8 mouse cellular contexts compared by ENCODE assay signal in genomic region chr14:54603038-54603654, GRCm38 (mm10). TPM values are rescaled to one million over a fixed set of nuclear protein-coding genes. Genes with fewer than 3 reads are reported as not detected.
DNase-seq lines count a peak whose midpoint lies in the region; ATAC-seq and TF ChIP-seq lines count a peak whose summit lies in the region.

No protein-coding gene starts in this region.

- peak; percentile 96 for ATAC-seq in G1E (ENCODE audit: extremely low read depth, insufficient number of reproducible peaks, low FRiP score, poor library complexity, severe bottlenecking)
- peak; percentile 99 for ATAC-seq in forebrain, embryonic 16.5 days
- ATAC-seq in lung, embryonic 14.5 days (ENCODE audit: insufficient read depth): peak; percentile 99

- H3K9me3 ChIP-seq in G1E (replicated peaks): no peaks in the 10 kb centered on the region
- no peaks in the 10 kb centered on the region for H3K9me3 ChIP-seq in forebrain, embryonic 16.5 days (ENCODE audit: control insufficient read depth, low read length)
- H3K9me3 ChIP-seq in lung, embryonic 14.5 days (ENCODE audit: low read depth, low read length): no peaks in the 10 kb centered on the region

- intact Hi-C loops in heart, postnatal 36 days (cut with DNase I): loop anchor here (5.0 kb wide), 1 partner anchor 86 kb away; the partner anchor contains the start of gene Prmt5

- H3K9ac ChIP-seq in forebrain, embryonic 16.5 days (replicated peaks; ENCODE audit: low read depth, low read length): peak overlapping the region; percentile 91
- peak overlapping the region; percentile 86 for H3K9ac ChIP-seq in lung, embryonic 14.5 days

- H3K27ac ChIP-seq in forebrain, embryonic 16.5 days (ENCODE audit: low read length): peak overlapping the region; percentile 98
- H3K27ac ChIP-seq in layer of hippocampus, adult 2 months: peak overlapping the region; percentile 97
- peak overlapping the region; percentile 95 for H3K27ac ChIP-seq in lung, embryonic 14.5 days (ENCODE audit: low read depth)
- peak overlapping the region; percentile 94 for H3K27ac ChIP-seq in olfactory bulb, adult 2 months (ENCODE audit: insufficient read depth, low read depth, low read length)
- H3K27ac ChIP-seq in thymus, adult 2 months (ENCODE audit: control insufficient read depth, insufficient read depth, low read length): peak overlapping the region; percentile 64

- WGBS in forebrain, embryonic 16.5 days: under 1% methylated on average over 46 of the region's 46 CpGs
- under 1% methylated on average over 46 of the region's 46 CpGs for WGBS in lung, embryonic 14.5 days
- under 1% methylated on average over 46 of the region's 46 CpGs for WGBS in olfactory bulb, adult 2 months
- WGBS in thymus, adult 2 months: under 1% methylated on average over 46 of the region's 46 CpGs

- H3K36me3 ChIP-seq in G1E (replicated peaks): peaks cover 5% of the 10 kb centered on the region
- no peaks in the 10 kb centered on the region for H3K36me3 ChIP-seq in forebrain, embryonic 16.5 days (ENCODE audit: control insufficient read depth, insufficient read depth)
- H3K36me3 ChIP-seq in lung, embryonic 14.5 days (ENCODE audit: insufficient read depth): no peaks in the 10 kb centered on the region
- no peaks in the 10 kb centered on the region for H3K36me3 ChIP-seq in thymus, adult 2 months (ENCODE audit: control insufficient read depth, insufficient read depth, low read length)

- TF ChIP-seq CTCF in G1E (IDR thresholded peaks at IDR 0.05; ENCODE audit: low read depth, low read length): no peak
- 0 out of 2 replicates have a peak, but pooled peaks have one; percentile 17 for TF ChIP-seq CTCF in layer of hippocampus, adult 2 months (conservative IDR thresholded peaks at IDR 0.05)
- no peak for TF ChIP-seq CTCF in lung, embryonic 14.5 days (IDR thresholded peaks at IDR 0.05; ENCODE audit: low read depth)
- no peak for TF ChIP-seq CTCF in olfactory bulb, adult 2 months (IDR thresholded peaks at IDR 0.05; ENCODE audit: insufficient read depth, low read depth, low read length)
- TF ChIP-seq CTCF in thymus, adult 2 months (IDR thresholded peaks at IDR 0.05; ENCODE audit: borderline replicate concordance, control insufficient read depth, extremely low read depth, insufficient read depth, low read length, poor library complexity): 0 out of 2 replicates have a peak, but pooled peaks have one; percentile 47

- TF ChIP-seq POLR2A in olfactory bulb, adult 2 months (IDR thresholded peaks at IDR 0.05; ENCODE audit: insufficient read depth, low read depth, low read length): peak; percentile 97
- TF ChIP-seq POLR2A in thymus, adult 2 months (IDR thresholded peaks at IDR 0.05; ENCODE audit: control insufficient read depth, extremely low read depth, insufficient read depth, low read length, poor library complexity): peak; percentile 94

- H3K4me2 ChIP-seq in forebrain, embryonic 16.5 days (ENCODE audit: low read length): peak overlapping the region; percentile 49
- H3K4me2 ChIP-seq in lung, embryonic 14.5 days: peak overlapping the region; percentile 66

- DNase-seq in G1E (ENCODE audit: low spot score): peak; percentile 97
- peak; percentile 95 to 98 for DNase-seq in cerebellum, adult 18-20 months
- peak; percentile 93 for DNase-seq in heart, postnatal 36 days
- DNase-seq in layer of hippocampus, adult 2 months (ENCODE audit: low spot score in 2 of 2): peak; percentile 95 to 97
- peak; percentile 99 for DNase-seq in lung, embryonic 14.5 days
- DNase-seq in thymus, adult 2 months: peak; percentile 95

- H3K4me3 ChIP-seq in G1E (ENCODE audit: low read depth, low read length): peak overlapping the region; percentile 76
- H3K4me3 ChIP-seq in forebrain, embryonic 16.5 days (replicated peaks; ENCODE audit: low read length): peak overlapping the region; percentile 81
- peak overlapping the region; percentile 75 for H3K4me3 ChIP-seq in layer of hippocampus, adult 2 months
- peak overlapping the region; percentile 66 for H3K4me3 ChIP-seq in lung, embryonic 14.5 days (ENCODE audit: low read depth, low read length)
- H3K4me3 ChIP-seq in olfactory bulb, adult 2 months (ENCODE audit: insufficient read depth, low read depth, low read length): peak overlapping the region; percentile 65
- H3K4me3 ChIP-seq in thymus, adult 2 months (ENCODE audit: control insufficient read depth, insufficient read depth, low read length): peak overlapping the region; percentile 74

- H3K4me1 ChIP-seq in G1E (ENCODE audit: insufficient read depth, low read depth, low read length): peaks cover 45% of the 10 kb centered on the region
- peaks cover 14% of the 10 kb centered on the region for H3K4me1 ChIP-seq in forebrain, embryonic 16.5 days (replicated peaks; ENCODE audit: control insufficient read depth, insufficient read depth, low read length)
- peaks cover 10% of the 10 kb centered on the region for H3K4me1 ChIP-seq in lung, embryonic 14.5 days (ENCODE audit: insufficient read depth)
- H3K4me1 ChIP-seq in olfactory bulb, adult 2 months (ENCODE audit: control insufficient read depth, insufficient read depth, low read length): peaks cover 5% of the 10 kb centered on the region; the same call in 1 of the 2 replicates
- H3K4me1 ChIP-seq in thymus, adult 2 months (replicated peaks; ENCODE audit: control insufficient read depth, insufficient read depth, low read length): peaks cover 4% of the 10 kb centered on the region

- H3K27me3 ChIP-seq in G1E (ENCODE audit: insufficient read depth, low read length): no peaks in the 10 kb centered on the region
- H3K27me3 ChIP-seq in forebrain, embryonic 16.5 days (replicated peaks; ENCODE audit: control insufficient read depth, insufficient read depth, low read length): no peaks in the 10 kb centered on the region
- H3K27me3 ChIP-seq in lung, embryonic 14.5 days (ENCODE audit: insufficient read depth, low read length): no peaks in the 10 kb centered on the region
- no peaks in the 10 kb centered on the region for H3K27me3 ChIP-seq in thymus, adult 2 months (ENCODE audit: control insufficient read depth, insufficient read depth, low read length)

RNA-seq across cellular contexts. Expression of gene 4931414P19Rik, which starts 2.6 kb away (rescaled TPM):
- total RNA-seq in G1E (2014; fragmentation: Nextera tagmentation) (9.0 and 25.1 TPM in 2 replicates), G1E (2017) (2.6 and 4.8 TPM in 2 replicates)
- 21.3 and 25.6 TPM in 2 replicates for polyA plus RNA-seq in G1E (2012)
- polyA plus RNA-seq in forebrain, embryonic 16.5 days (2015; fragmentation: Nextera tagmentation; extraction: Ambion mirVana): 6.9 and 8.3 TPM in 2 replicates
- total RNA-seq in heart, postnatal 36 days (2021): 1 to 10 TPM; 4.0 to 5.9 TPM
- total RNA-seq in layer of hippocampus, adult 2 months (2021): 1 to 10 TPM; 5.8 to 7.1 TPM
- polyA plus RNA-seq in lung, embryonic 14.5 days (2014; fragmentation: Nextera tagmentation; extraction: Ambion mirVana): 8.3 and 9.4 TPM in 2 replicates
- not detected in 2 replicates for polyA plus RNA-seq in olfactory bulb, adult 2 months (2012; ENCODE audit: insufficient read depth, insufficient read length, low replicate concordance, missing spikeins)
- 8.7 and 9.8 TPM in 2 replicates for polyA plus RNA-seq in thymus, adult 2 months (2012; rRNA removed)

RNA-seq across cellular contexts. Expression of gene Psmb5, which starts 14.7 kb away (rescaled TPM):
- total RNA-seq in G1E (2014; fragmentation: Nextera tagmentation): 26.5 and 32.1 TPM in 2 replicates
- total RNA-seq in G1E (2017): 50.8 and 56.8 TPM in 2 replicates
- polyA plus RNA-seq in G1E (2012): 149 and 159 TPM in 2 replicates
- polyA plus RNA-seq in forebrain, embryonic 16.5 days (2015; fragmentation: Nextera tagmentation; extraction: Ambion mirVana): 399 and 428 TPM in 2 replicates
- 100 to 1,000 TPM; 185 to 191 TPM for total RNA-seq in heart, postnatal 36 days (2021)
- 100 to 1,000 TPM; 199 to 218 TPM for total RNA-seq in layer of hippocampus, adult 2 months (2021)
- polyA plus RNA-seq in lung, embryonic 14.5 days (2014; fragmentation: Nextera tagmentation; extraction: Ambion mirVana): 374 and 393 TPM in 2 replicates
- not detected in 2 replicates for polyA plus RNA-seq in olfactory bulb, adult 2 months (2012; ENCODE audit: insufficient read depth, insufficient read length, low replicate concordance, missing spikeins)
- 239 and 266 TPM in 2 replicates for polyA plus RNA-seq in thymus, adult 2 months (2012; rRNA removed)

RNA-seq across cellular contexts. Expression of gene Psmb11, which starts 18.1 kb away (rescaled TPM):
- total RNA-seq in G1E (2014; fragmentation: Nextera tagmentation): not detected in 2 replicates
- total RNA-seq in G1E (2017): 0.11 and 0.12 TPM in 2 replicates
- polyA plus RNA-seq in G1E (2012): not detected in 2 replicates
- polyA plus RNA-seq in forebrain, embryonic 16.5 days (2015; fragmentation: Nextera tagmentation; extraction: Ambion mirVana): not detected in 2 replicates
- total RNA-seq in heart, postnatal 36 days (2021): not detected
- under 1 TPM; 0.22 to 0.28 TPM for total RNA-seq in layer of hippocampus, adult 2 months (2021)
- not detected in 2 replicates for polyA plus RNA-seq in lung, embryonic 14.5 days (2014; fragmentation: Nextera tagmentation; extraction: Ambion mirVana)
- not detected in 2 replicates for polyA plus RNA-seq in olfactory bulb, adult 2 months (2012; ENCODE audit: insufficient read depth, insufficient read length, low replicate concordance, missing spikeins)
- polyA plus RNA-seq in thymus, adult 2 months (2012; rRNA removed): 67.6 and 92.4 TPM in 2 replicates

RNA-seq across cellular contexts. Expression of gene Ajuba, which starts 25.8 kb away (rescaled TPM):
- total RNA-seq in G1E (2014; fragmentation: Nextera tagmentation) (not detected in 2 replicates), G1E (2017) (0.17 TPM in 1 of 2 replicates, not detected in the other)
- polyA plus RNA-seq in G1E (2012): 0.02 TPM in 1 of 2 replicates, not detected in the other
- 8.1 and 8.2 TPM in 2 replicates for polyA plus RNA-seq in forebrain, embryonic 16.5 days (2015; fragmentation: Nextera tagmentation; extraction: Ambion mirVana)
- 1 to 10 TPM; 6.1 to 6.4 TPM for total RNA-seq in heart, postnatal 36 days (2021)
- 1 to 10 TPM; 1.1 to 1.8 TPM for total RNA-seq in layer of hippocampus, adult 2 months (2021)
- polyA plus RNA-seq in lung, embryonic 14.5 days (2014; fragmentation: Nextera tagmentation; extraction: Ambion mirVana): 37.8 and 43.6 TPM in 2 replicates
- polyA plus RNA-seq in olfactory bulb, adult 2 months (2012; ENCODE audit: insufficient read depth, insufficient read length, low replicate concordance, missing spikeins): not detected in 2 replicates
- polyA plus RNA-seq in thymus, adult 2 months (2012; rRNA removed): 13.9 and 17.6 TPM in 2 replicates

RNA-seq across cellular contexts. Expression of gene Gm17606, which starts 37.6 kb away (rescaled TPM):
- total RNA-seq in G1E (2014; fragmentation: Nextera tagmentation) (not detected in 2 replicates), G1E (2017) (not detected in 2 replicates)
- polyA plus RNA-seq in G1E (2012): not detected in 2 replicates
- polyA plus RNA-seq in forebrain, embryonic 16.5 days (2015; fragmentation: Nextera tagmentation; extraction: Ambion mirVana): 1.4 TPM in 1 of 2 replicates, not detected in the other
- total RNA-seq in heart, postnatal 36 days (2021): not detected
- total RNA-seq in layer of hippocampus, adult 2 months (2021): not detected
- not detected in 2 replicates for polyA plus RNA-seq in lung, embryonic 14.5 days (2014; fragmentation: Nextera tagmentation; extraction: Ambion mirVana)
- not detected in 2 replicates for polyA plus RNA-seq in olfactory bulb, adult 2 months (2012; ENCODE audit: insufficient read depth, insufficient read length, low replicate concordance, missing spikeins)
- polyA plus RNA-seq in thymus, adult 2 months (2012; rRNA removed): not detected in 2 replicates

Comparison
In these comparisons a context has a peak if more than half of its experiments do, and no peak if none do; other contexts are left out.
1. Peak in every context shown above with its lines: DNase-seq, ATAC-seq, H3K4me3 ChIP-seq and H3K27ac ChIP-seq.
2. CTCF ChIP-seq: peak in layer of hippocampus, adult 2 months (single experiment) and thymus, adult 2 months (single experiment); none in G1E (single experiment), lung, embryonic 14.5 days (single experiment) and olfactory bulb, adult 2 months (single experiment).
3. RNA of gene Psmb5, which starts 14.7 kb away (polyA plus RNA-seq): 399 to 428 TPM in forebrain, embryonic 16.5 days, 374 to 393 TPM in lung, embryonic 14.5 days, 239 to 266 TPM in thymus, adult 2 months and 149 to 159 TPM in G1E; not detected in olfactory bulb, adult 2 months; every median in the first group is over 100 times any median in the second.
4. RNA of gene Psmb11, which starts 18.1 kb away (polyA plus RNA-seq): 67.6 to 92.4 TPM in thymus, adult 2 months; not detected in lung, embryonic 14.5 days, not detected in G1E, not detected in forebrain, embryonic 16.5 days and not detected in olfactory bulb, adult 2 months; every median in the first group is over 10 times any median in the second.